Mouse (Mus musculus): ENCODE measurements at regions not wholly inside any gene's neighbourhood (a gene's known extent, or its start where the extent isn't known, plus 50 kb on each side); places are given as distances from the start of the nearest gene placed in this dataset.
"Not testable (repeated sequence)": the region's sequence is repeated elsewhere in the genome, so short reads cannot be mapped to it uniquely, and the experiment has no call there.

- DNase-seq (ENCODE audit: low read depth, low spot score), result not testable (repeated sequence)
These were observed 60.9 kb upstream of the Acpp start for GRCm38 (mm10) chr9:104398484-104398883.

- no peak for DNase-seq (ENCODE audit: low read depth, low spot score)
These were observed 50.3 kb upstream of the Acpp start for GRCm38 (mm10) chr9:104387805-104388204.
